Mouse (Mus musculus) forebrain, embryonic 16.5 days (tissue): Measurements from ENCODE around the gene Wnt6. TPM values are rescaled to one million over a fixed set of nuclear protein-coding genes. Genes with fewer than 3 reads are reported as not detected.

ENCODE experiments used
- ATAC-seq: fragments of 200-750 bp; cut with Nextera tagmentation; 2 replicates; pipeline ENCODE4 v1.8.0; 2017; ENCODE audit warnings: mild to moderate bottlenecking, moderate library complexity
- H3K27ac ChIP-seq: fragments of 300-500 bp; sonication (generic); 2 replicates; pipeline ENCODE4 v1.5.1; 2014; ENCODE audit warnings: low read length, control low read depth
- H3K27me3 ChIP-seq: fragments of 300-500 bp; sonication (generic); replicated peaks from 2 replicates; pipeline ENCODE4 v1.6.1; 2014; ENCODE audit warnings: low read length; ENCODE audit not compliant: control insufficient read depth, insufficient read depth
- H3K36me3 ChIP-seq: fragments of 300-500 bp; sonication (generic); 2 replicates; pipeline ENCODE4 v1.6.1; 2014; ENCODE audit not compliant: control insufficient read depth, insufficient read depth
- H3K4me1 ChIP-seq: fragments of 300-500 bp; sonication (generic); replicated peaks from 2 replicates; pipeline ENCODE4 v1.6.1; 2014; ENCODE audit warnings: low read length; ENCODE audit not compliant: control insufficient read depth, insufficient read depth
- H3K4me2 ChIP-seq: fragments of 300-500 bp; sonication (generic); 2 replicates; pipeline ENCODE4 v1.6.1; 2014; ENCODE audit warnings: mild to moderate bottlenecking, low read length, control low read depth
- H3K4me3 ChIP-seq: fragments of 300-500 bp; sonication (generic); replicated peaks from 2 replicates; pipeline ENCODE4 v1.5.1; 2014; ENCODE audit warnings: mild to moderate bottlenecking, low read length, control low read depth
- H3K9ac ChIP-seq: fragments of 300-500 bp; sonication (generic); replicated peaks from 2 replicates; pipeline ENCODE4 v1.6.1; 2014; ENCODE audit warnings: low read depth, low read length, control low read depth
- H3K9me3 ChIP-seq: fragments of 300-500 bp; sonication (generic); 2 replicates; pipeline ENCODE4 v1.6.1; 2016; ENCODE audit warnings: low read length; ENCODE audit not compliant: control insufficient read depth
- WGBS: fragments of 180-500 bp; shearing (Covaris S2); extraction: QIAGEN DNeasy Blood & Tissue Kit; methylation state at CpG from one replicate; pipeline ENCODE4 v1.1.7; 2014; 5-methylcytosine and 5-hydroxymethylcytosine counted together
- polyA plus RNA-seq: library from polyadenylated mRNA; unstranded; fragments of >200 nt; fragmentation: Nextera tagmentation; extraction: Ambion mirVana; gene quantifications from 2 replicates; pipeline ENCODE4 v1.2.1, GENCODE M21; 2015

Wnt6 gene
- polyA plus RNA-seq, 1 experiment from 2014 or later: 3.6 TPM

DNA sequence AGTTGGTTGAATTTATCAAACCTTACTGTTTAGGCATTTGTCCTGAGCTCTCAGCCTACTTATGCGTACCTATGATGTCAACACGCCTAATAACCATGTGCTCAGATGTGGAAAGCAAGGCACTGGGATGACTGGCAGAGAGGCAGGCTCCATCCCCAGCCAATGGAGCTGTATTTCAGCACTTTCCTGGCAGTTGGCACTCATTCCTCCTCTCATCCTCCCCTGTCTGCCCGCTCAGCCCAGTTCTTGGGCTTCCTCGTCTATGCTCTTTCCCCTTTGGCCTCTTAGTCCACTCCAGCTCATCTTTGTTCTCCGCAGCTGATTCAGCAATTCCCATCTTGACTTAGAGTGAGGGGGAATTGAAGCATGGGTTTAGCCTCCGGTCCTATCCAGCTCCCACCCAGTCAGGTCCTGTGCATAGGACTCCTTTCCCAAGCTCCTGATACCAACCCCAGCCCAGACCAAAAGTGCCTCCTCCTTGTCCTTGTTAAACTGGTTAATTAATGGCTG, 30.0 kb downstream of the Wnt6 start:
- ATAC-seq: no peak

DNA sequence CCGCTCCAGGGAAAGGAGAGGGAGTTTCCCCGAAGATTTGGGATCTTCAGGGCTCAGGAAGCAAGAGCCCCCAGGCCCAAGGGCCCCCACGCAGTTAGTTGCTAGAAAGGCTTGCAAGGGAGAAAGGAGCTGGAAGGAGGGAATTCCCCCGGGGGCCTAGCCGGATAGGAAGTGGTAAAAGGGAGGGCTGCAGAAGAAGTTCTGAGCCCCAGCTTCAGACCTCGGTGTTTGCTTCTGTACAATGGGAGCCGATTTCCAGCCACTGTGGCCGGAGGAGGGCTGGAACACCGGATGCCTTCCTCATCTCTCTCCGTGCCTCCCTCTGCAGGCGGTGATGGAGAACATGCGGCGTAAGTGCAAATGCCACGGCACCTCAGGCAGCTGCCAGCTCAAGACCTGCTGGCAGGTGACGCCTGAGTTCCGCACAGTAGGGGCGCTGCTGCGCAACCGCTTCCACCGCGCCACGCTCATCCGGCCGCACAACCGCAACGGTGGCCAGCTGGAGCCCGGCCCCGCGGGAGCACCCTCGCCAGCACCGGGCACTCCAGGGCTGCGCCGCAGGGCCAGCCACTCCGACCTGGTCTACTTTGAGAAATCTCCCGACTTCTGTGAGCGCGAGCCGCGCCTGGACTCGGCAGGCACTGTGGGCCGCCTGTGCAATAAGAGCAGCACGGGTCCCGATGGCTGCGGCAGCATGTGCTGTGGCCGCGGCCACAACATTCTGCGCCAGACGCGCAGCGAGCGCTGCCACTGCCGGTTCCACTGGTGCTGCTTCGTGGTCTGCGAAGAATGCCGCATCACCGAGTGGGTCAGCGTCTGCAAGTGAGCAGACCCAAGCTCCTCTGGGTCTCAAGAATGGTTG, 31.3 kb downstream of the Wnt6 start:
- under 1% methylated on average over 57 of the region's 57 CpGs for WGBS
- no peak overlapping the region for H3K27ac ChIP-seq
- peak overlapping the region; percentile 60 for H3K9ac ChIP-seq
- peak overlapping the region; percentile 57 for H3K4me3 ChIP-seq
- H3K9me3 ChIP-seq: no peaks in the 10 kb centered on the region
- peaks cover 41% of the 10 kb centered on the region for H3K4me1 ChIP-seq
- H3K4me2 ChIP-seq: peak overlapping the region; percentile 94
- ATAC-seq: peak; percentile 49
- no peaks in the 10 kb centered on the region for H3K36me3 ChIP-seq
- H3K27me3 ChIP-seq: peaks cover 81% of the 10 kb centered on the region

More for the DNA sequence above, 30.0 kb downstream of the Wnt6 start:
- no peak overlapping the region for H3K4me2 ChIP-seq
- WGBS: 18% methylated on average over 6 of the region's 6 CpGs
- H3K36me3 ChIP-seq: no peaks in the 10 kb centered on the region
- no peaks in the 10 kb centered on the region for H3K9me3 ChIP-seq
- H3K9ac ChIP-seq: no peak overlapping the region
- peaks cover 72% of the 10 kb centered on the region for H3K27me3 ChIP-seq
- H3K4me3 ChIP-seq: no peak overlapping the region
- peaks cover 38% of the 10 kb centered on the region for H3K4me1 ChIP-seq
- H3K27ac ChIP-seq: no peak overlapping the region

DNA sequence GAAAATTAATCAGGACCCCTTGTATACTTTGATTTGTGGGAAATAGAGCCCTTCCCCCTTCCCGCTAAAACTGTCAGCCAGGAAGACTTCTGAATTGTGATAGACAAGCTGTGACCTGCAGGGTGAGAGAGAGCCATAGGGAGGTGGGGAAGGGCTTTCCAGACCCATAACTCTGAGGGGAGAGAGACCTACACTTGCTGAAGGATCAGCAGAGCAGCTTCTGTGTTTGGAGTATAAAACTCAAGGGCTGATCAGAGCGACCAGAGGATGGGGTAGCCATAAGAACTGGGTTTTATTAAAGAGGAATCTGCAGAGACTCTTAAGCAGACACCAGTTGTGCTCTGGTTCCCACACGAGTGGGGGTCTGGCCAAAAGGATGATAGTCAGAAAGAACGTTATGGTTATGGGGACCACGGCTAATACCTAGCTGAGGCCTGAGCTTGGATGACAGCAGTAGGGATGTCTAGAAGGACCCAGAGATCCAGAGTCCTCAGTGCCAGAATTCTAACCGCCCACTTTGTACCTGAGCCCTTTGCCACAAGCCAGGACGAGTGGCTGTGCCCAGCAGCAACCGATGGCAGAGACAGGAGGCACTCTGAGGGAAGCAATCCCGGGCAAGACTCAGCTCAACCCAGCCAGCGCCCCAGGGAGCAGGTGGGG, 32.6 kb downstream of the Wnt6 start:
- no peaks in the 10 kb centered on the region for H3K36me3 ChIP-seq
- no peak for ATAC-seq
- WGBS: 8% methylated on average over 10 of the region's 10 CpGs
- H3K4me1 ChIP-seq: peaks cover 42% of the 10 kb centered on the region
- no peak overlapping the region for H3K27ac ChIP-seq
- no peak overlapping the region for H3K4me2 ChIP-seq
- H3K4me3 ChIP-seq: no peak overlapping the region
- no peaks in the 10 kb centered on the region for H3K9me3 ChIP-seq
- H3K27me3 ChIP-seq: peaks cover 80% of the 10 kb centered on the region
- H3K9ac ChIP-seq: no peak overlapping the region

DNA sequence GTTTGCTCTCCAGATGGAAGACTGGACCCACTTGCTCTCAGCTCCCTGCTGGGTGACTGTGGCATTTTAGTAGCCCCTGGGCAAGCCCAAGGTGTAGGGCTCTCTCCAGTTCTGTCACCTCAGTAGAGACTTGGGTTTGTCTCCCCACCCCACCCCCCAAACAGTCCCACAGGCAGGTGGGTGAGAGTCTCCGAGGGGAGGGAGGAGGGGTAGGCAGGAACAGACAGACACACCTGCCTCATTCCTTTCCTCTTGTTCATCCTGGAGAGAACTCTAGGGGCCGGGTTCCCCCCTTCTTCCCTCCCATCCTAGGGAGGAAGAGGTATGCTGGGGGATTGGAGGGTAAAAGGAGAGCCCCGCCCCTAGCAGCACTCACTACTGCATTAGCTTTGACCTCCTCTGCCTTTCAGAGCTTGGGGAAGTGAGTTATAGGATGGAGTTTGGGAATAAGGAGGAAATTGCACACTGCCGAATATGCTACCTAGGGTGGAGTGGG, 33.7 kb downstream of the Wnt6 start:
- 15% methylated on average over 4 of the region's 4 CpGs for WGBS
- no peak overlapping the region for H3K4me3 ChIP-seq
- no peaks in the 10 kb centered on the region for H3K9me3 ChIP-seq
- H3K4me1 ChIP-seq: peaks cover 38% of the 10 kb centered on the region
- H3K27ac ChIP-seq: no peak overlapping the region
- no peak for ATAC-seq
- H3K36me3 ChIP-seq: no peaks in the 10 kb centered on the region
- no peak overlapping the region for H3K9ac ChIP-seq
- peaks cover 75% of the 10 kb centered on the region for H3K27me3 ChIP-seq
- H3K4me2 ChIP-seq: no peak overlapping the region

DNA sequence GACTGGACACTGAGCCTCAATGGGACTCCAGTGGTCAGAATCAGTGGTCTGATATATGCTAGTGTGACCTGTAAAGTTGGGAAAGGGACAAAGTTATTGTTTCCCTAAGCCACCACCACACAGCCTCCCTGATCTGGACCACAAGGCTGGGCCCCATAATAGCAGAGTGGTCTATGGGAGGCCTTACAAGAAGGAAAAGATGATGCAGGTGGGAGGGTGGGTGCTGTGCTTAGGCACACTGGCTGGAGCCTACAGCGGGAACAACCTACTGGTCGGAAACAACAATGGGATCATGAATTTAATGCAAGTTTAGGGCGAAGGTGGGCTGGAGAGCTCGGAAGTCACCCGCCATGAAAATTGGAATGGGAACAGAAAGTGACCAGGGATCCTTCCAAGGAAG, 34.2 kb downstream of the Wnt6 start:
- H3K4me3 ChIP-seq: no peak overlapping the region
- H3K9me3 ChIP-seq: no peaks in the 10 kb centered on the region
- peaks cover 70% of the 10 kb centered on the region for H3K27me3 ChIP-seq
- ATAC-seq: no peak
- H3K9ac ChIP-seq: no peak overlapping the region
- H3K36me3 ChIP-seq: no peaks in the 10 kb centered on the region
- H3K4me1 ChIP-seq: peaks cover 33% of the 10 kb centered on the region
- H3K27ac ChIP-seq: no peak overlapping the region
- WGBS: 15% methylated on average over 5 of the region's 5 CpGs
- no peak overlapping the region for H3K4me2 ChIP-seq

DNA sequence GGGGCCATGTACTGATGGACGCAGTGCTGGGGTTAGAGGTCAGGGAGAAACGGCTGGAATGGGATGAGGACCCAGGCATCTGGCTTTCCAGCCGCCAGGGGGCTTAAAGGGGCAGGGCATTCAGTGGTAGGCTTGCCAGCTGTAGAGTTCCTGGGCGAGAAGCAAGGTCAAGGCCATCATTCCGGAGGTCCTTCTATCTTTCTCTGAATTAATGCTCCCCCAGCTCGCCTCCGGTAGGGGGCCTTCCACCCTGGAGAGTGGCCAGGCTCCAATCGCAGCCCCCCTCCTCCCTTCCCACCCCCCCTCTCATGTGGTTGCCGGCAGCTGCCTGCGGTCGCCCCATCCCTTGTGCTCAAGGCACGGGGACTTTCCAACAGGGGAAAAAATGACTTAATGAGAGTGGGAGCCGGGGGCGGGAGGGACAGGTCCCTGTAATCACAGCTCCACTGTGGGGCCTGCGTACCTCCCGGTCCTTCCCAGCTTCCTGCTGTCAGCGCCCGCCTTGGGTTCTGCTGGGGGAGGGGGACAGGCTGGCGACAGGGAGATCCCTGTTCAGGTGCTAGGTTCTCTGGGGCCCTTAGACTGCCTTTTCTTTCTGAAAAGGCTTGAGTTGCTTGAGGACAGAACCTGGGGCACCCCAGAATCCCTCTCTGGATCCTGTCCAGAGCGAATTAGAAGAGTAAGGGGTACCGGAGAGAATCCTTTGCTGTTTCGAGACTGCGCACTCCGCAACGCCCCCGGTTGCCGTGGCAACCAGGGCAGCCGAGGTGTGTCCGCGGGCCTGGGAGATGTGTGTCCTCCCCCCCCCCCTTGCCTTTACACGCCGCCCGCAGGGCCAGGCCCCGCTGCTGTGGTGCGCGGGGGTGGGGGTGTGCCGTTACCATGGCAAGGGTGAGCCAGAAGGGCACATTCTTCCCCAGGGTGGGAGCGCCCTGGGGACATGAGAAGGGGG, 34.9 kb downstream of the Wnt6 start:
- H3K27me3 ChIP-seq: peaks cover 65% of the 10 kb centered on the region
- H3K27ac ChIP-seq: no peak overlapping the region
- peaks cover 33% of the 10 kb centered on the region for H3K4me1 ChIP-seq
- H3K4me3 ChIP-seq: peak overlapping the region; percentile 39
- WGBS: under 1% methylated on average over 33 of the region's 38 CpGs
- H3K4me2 ChIP-seq: peak overlapping the region; percentile 59
- H3K9me3 ChIP-seq: no peaks in the 10 kb centered on the region
- peak; percentile 26 for ATAC-seq
- no peaks in the 10 kb centered on the region for H3K36me3 ChIP-seq
- peak overlapping the region; percentile 51 for H3K9ac ChIP-seq

DNA sequence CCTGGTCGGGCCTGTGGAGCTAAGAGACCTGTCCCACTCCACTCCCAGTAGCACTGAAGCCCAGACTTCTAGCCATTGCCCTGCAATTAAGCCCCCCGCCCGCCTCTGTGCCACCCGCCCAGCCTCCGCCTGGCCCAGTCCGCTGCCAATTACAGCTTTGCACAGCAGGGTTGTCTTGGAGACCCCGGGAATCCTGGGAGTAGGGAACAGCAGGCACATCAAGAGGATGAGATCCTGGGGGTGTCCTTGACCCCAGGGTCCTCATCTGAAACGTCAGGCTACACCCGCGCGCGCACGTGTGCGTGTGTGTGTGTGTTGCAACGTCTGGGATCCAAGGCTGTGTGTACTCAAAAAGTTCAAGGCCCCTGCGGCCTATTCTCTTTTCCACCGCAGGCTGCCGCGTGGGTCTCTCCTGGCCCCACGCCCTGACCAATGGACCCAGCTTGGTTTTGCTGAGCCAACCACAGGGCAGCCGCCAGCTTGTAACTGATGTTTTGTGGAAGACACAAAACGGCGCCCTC, 35.9 kb downstream of the Wnt6 start:
- Histone ChIP-seq H3K9me3 (no peaks in the 10 kb centered on the region), H3K4me2 (peak overlapping the region; percentile 59), H3K4me3 (peak overlapping the region; percentile 39; the same call in 1 of the 2 replicates), H3K36me3 (no peaks in the 10 kb centered on the region), H3K27ac (no peak overlapping the region), H3K9ac (no peak overlapping the region), H3K27me3 (peaks cover 56% of the 10 kb centered on the region), H3K4me1 (peaks cover 33% of the 10 kb centered on the region)
- ATAC-seq: no peak; the same call in 1 of the 2 replicates
- 3% methylated on average over 23 of the region's 23 CpGs for WGBS

DNA sequence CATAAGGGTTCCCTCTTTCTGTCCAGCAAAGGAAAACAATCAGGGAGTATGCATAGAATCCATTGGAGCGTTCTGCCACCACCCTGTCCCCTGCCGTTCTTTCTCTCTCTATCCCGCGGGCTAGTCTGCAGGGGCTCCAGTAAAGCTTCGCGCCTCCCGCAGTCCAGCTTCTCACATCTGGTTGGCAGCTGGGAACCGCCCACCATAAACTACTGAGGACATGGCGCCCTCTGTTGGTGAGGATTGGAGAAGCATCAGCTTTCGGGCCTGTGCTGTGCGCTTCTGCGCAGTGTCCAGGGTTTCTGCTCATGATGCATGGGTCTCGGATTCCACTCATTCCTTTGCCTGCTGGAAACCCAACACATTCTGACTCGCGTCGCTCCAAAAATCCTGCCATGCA, 36.4 kb downstream of the Wnt6 start:
- Histone ChIP-seq H3K27ac (no peak overlapping the region), H3K4me3 (no peak overlapping the region), H3K4me2 (peak overlapping the region; percentile 59), H3K27me3 (peaks cover 51% of the 10 kb centered on the region), H3K9ac (no peak overlapping the region), H3K4me1 (peaks cover 28% of the 10 kb centered on the region), H3K36me3 (no peaks in the 10 kb centered on the region), H3K9me3 (no peaks in the 10 kb centered on the region)
- under 1% methylated on average over 16 of the region's 16 CpGs for WGBS
- ATAC-seq: peak; percentile 62
